Mouse (Mus musculus): ENCODE measurements at regions not wholly inside any gene's neighbourhood (a gene's known extent, or its start where the extent isn't known, plus 50 kb on each side); places are given as distances from the start of the nearest gene placed in this dataset.

- H3K27me3 ChIP-seq (ENCODE audit: control insufficient read depth, insufficient read depth, low read length), result no peaks in the 10 kb centered on the region
- H3K9ac ChIP-seq (ENCODE audit: low read depth, low read length), result no peak overlapping the region
- TF ChIP-seq POLR2A (IDR thresholded peaks at IDR 0.05; ENCODE audit: extremely low read depth, insufficient read depth, low read length) (no peak), CTCF (IDR thresholded peaks at IDR 0.05; ENCODE audit: low read depth, low read length) (no peak)
- no peak overlapping the region for H3K27ac ChIP-seq (replicated peaks; ENCODE audit: insufficient read depth, low read depth, low read length)
- 90% methylated on average over 3 of the region's 3 CpGs for WGBS
- DNase-seq (ENCODE audit: extremely low read depth, low read depth, low spot score), result no peak
- no peaks in the 10 kb centered on the region for H3K4me1 ChIP-seq (ENCODE audit: control insufficient read depth, insufficient read depth, low read length)
- no peaks in the 10 kb centered on the region for H3K79me2 ChIP-seq (ENCODE audit: control insufficient read depth, insufficient read depth, low read length)
- no peaks in the 10 kb centered on the region for H3K36me3 ChIP-seq (ENCODE audit: control insufficient read depth, insufficient read depth, low read length)
- no peak overlapping the region for H3K4me3 ChIP-seq (ENCODE audit: insufficient read depth, low read depth, low read length)
These were observed 163.1 kb upstream of the Tnp1 start for GRCm38 (mm10) chr1:73178810-73179209.

DNA sequence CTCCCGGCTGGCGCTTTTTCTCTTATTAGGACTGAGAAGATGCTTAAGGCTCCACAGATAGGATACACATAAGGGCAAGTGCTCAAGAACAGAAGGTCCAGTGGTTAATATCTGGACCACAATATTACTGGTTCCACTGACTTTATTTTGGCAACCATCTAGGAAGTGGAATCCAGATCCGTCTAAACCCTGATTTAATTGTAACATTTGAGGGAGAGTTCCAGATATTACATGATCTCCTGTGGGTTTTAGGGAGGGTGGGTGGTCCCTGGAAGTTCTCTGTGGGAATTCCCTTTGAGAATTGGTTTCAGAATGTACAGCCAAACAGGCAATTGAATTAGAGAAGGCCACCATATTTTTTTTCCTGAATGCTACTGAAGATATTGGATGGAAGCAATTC is 161.4 kb upstream of the Tnp1 start:
- H3K27ac ChIP-seq (replicated peaks; ENCODE audit: insufficient read depth, low read depth, low read length), result no peak overlapping the region
- no peak overlapping the region for H3K9ac ChIP-seq (ENCODE audit: low read depth, low read length)
- no peaks in the 10 kb centered on the region for H3K27me3 ChIP-seq (ENCODE audit: control insufficient read depth, insufficient read depth, low read length)
- no peaks in the 10 kb centered on the region for H3K4me1 ChIP-seq (ENCODE audit: control insufficient read depth, insufficient read depth, low read length)
- no peak overlapping the region for H3K4me3 ChIP-seq (ENCODE audit: insufficient read depth, low read depth, low read length)
- no peak for TF ChIP-seq CTCF (IDR thresholded peaks at IDR 0.05; ENCODE audit: low read depth, low read length)
- no peak for TF ChIP-seq POLR2A (IDR thresholded peaks at IDR 0.05; ENCODE audit: extremely low read depth, insufficient read depth, low read length)
- H3K36me3 ChIP-seq (ENCODE audit: control insufficient read depth, insufficient read depth, low read length), result no peaks in the 10 kb centered on the region
- no peaks in the 10 kb centered on the region for H3K79me2 ChIP-seq (ENCODE audit: control insufficient read depth, insufficient read depth, low read length)
- no peak for DNase-seq (ENCODE audit: extremely low read depth, low read depth, low spot score)
- 90% methylated on average over 3 of the region's 3 CpGs for WGBS

DNA sequence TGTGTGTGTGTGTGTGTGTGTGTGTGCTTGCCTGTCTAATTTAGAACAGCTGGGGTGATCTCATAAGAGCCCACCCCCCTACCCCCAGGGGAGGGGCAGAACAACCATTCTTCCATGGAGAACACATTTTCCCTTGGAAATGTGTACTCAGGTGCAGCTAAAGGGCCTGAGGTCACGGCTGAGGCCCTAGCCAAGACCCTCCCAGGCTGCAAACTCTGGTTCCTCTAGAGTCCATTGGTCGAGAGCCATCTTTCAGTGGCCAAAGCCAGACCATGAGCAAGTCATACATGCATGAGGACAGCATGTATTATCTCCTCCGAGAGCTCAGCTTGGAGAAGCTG is 154.9 kb upstream of the Tnp1 start:
- H3K4me1 ChIP-seq (ENCODE audit: control insufficient read depth, insufficient read depth, low read length), result peaks cover 4% of the 10 kb centered on the region; the same call in 1 of the 2 replicates
- no peaks in the 10 kb centered on the region for H3K79me2 ChIP-seq (ENCODE audit: control insufficient read depth, insufficient read depth, low read length)
- whole genome bisulfite sequencing, result 85% methylated on average over 3 of the region's 3 CpGs
- H3K36me3 ChIP-seq (ENCODE audit: control insufficient read depth, insufficient read depth, low read length), result no peaks in the 10 kb centered on the region
- H3K4me3 ChIP-seq (ENCODE audit: insufficient read depth, low read depth, low read length), result no peak overlapping the region
- no peak for DNase-seq (ENCODE audit: extremely low read depth, low read depth, low spot score)
- TF ChIP-seq POLR2A (IDR thresholded peaks at IDR 0.05; ENCODE audit: extremely low read depth, insufficient read depth, low read length) (no peak), CTCF (IDR thresholded peaks at IDR 0.05; ENCODE audit: low read depth, low read length) (no peak)
- no peak overlapping the region for H3K27ac ChIP-seq (replicated peaks; ENCODE audit: insufficient read depth, low read depth, low read length)
- no peaks in the 10 kb centered on the region for H3K27me3 ChIP-seq (ENCODE audit: control insufficient read depth, insufficient read depth, low read length)
- H3K9ac ChIP-seq (ENCODE audit: low read depth, low read length), result no peak overlapping the region

GRCm38 (mm10) chr1:73169929-73170667 is 154.4 kb upstream of the Tnp1 start:
- Histone ChIP-seq H3K79me2 (ENCODE audit: control insufficient read depth, insufficient read depth, low read length) (no peaks in the 10 kb centered on the region), H3K9ac (ENCODE audit: low read depth, low read length) (no peak overlapping the region), H3K4me3 (ENCODE audit: insufficient read depth, low read depth, low read length) (no peak overlapping the region), H3K27ac (replicated peaks; ENCODE audit: insufficient read depth, low read depth, low read length) (no peak overlapping the region), H3K4me1 (ENCODE audit: control insufficient read depth, insufficient read depth, low read length) (peaks cover 4% of the 10 kb centered on the region; the same call in 1 of the 2 replicates), H3K36me3 (ENCODE audit: control insufficient read depth, insufficient read depth, low read length) (no peaks in the 10 kb centered on the region), H3K27me3 (ENCODE audit: control insufficient read depth, insufficient read depth, low read length) (no peaks in the 10 kb centered on the region)
- DNase-seq (ENCODE audit: extremely low read depth, low read depth, low spot score), result peak; percentile 68
- no peak for TF ChIP-seq POLR2A (IDR thresholded peaks at IDR 0.05; ENCODE audit: extremely low read depth, insufficient read depth, low read length)
- no peak for TF ChIP-seq CTCF (IDR thresholded peaks at IDR 0.05; ENCODE audit: low read depth, low read length)
- WGBS, result 57% methylated on average over 6 of the region's 6 CpGs

- Histone ChIP-seq H3K4me1 (ENCODE audit: control insufficient read depth, insufficient read depth, low read length) (peaks cover 4% of the 10 kb centered on the region; the same call in 1 of the 2 replicates), H3K4me3 (ENCODE audit: insufficient read depth, low read depth, low read length) (no peak overlapping the region), H3K9ac (ENCODE audit: low read depth, low read length) (no peak overlapping the region), H3K27me3 (ENCODE audit: control insufficient read depth, insufficient read depth, low read length) (no peaks in the 10 kb centered on the region), H3K79me2 (ENCODE audit: control insufficient read depth, insufficient read depth, low read length) (no peaks in the 10 kb centered on the region), H3K36me3 (ENCODE audit: control insufficient read depth, insufficient read depth, low read length) (no peaks in the 10 kb centered on the region), H3K27ac (replicated peaks; ENCODE audit: insufficient read depth, low read depth, low read length) (no peak overlapping the region)
- TF ChIP-seq POLR2A (IDR thresholded peaks at IDR 0.05; ENCODE audit: extremely low read depth, insufficient read depth, low read length) (no peak), CTCF (IDR thresholded peaks at IDR 0.05; ENCODE audit: low read depth, low read length) (no peak)
- no peak for DNase-seq (ENCODE audit: extremely low read depth, low read depth, low spot score)
- WGBS, result 77% methylated on average over 10 of the region's 10 CpGs
These were observed 153.6 kb upstream of the Tnp1 start for GRCm38 (mm10) chr1:73169077-73169869.

- Histone ChIP-seq H3K9ac (ENCODE audit: low read depth, low read length) (no peak overlapping the region), H3K36me3 (ENCODE audit: control insufficient read depth, insufficient read depth, low read length) (no peaks in the 10 kb centered on the region), H3K79me2 (ENCODE audit: control insufficient read depth, insufficient read depth, low read length) (no peaks in the 10 kb centered on the region), H3K4me3 (ENCODE audit: insufficient read depth, low read depth, low read length) (no peak overlapping the region), H3K27ac (replicated peaks; ENCODE audit: insufficient read depth, low read depth, low read length) (no peak overlapping the region), H3K4me1 (ENCODE audit: control insufficient read depth, insufficient read depth, low read length) (no peaks in the 10 kb centered on the region), H3K27me3 (ENCODE audit: control insufficient read depth, insufficient read depth, low read length) (no peaks in the 10 kb centered on the region)
- 96% methylated on average over 3 of the region's 3 CpGs for WGBS
- no peak for DNase-seq (ENCODE audit: extremely low read depth, low read depth, low spot score)
- TF ChIP-seq POLR2A (IDR thresholded peaks at IDR 0.05; ENCODE audit: extremely low read depth, insufficient read depth, low read length) (no peak), CTCF (IDR thresholded peaks at IDR 0.05; ENCODE audit: low read depth, low read length) (no peak)
These were observed 144.5 kb upstream of the Tnp1 start for GRCm38 (mm10) chr1:73160199-73160598.

Data from liver, adult 2 months (tissue).